Comparison of ENCODE assay signal across 8 mouse cellular contexts in genomic region chr10:5207905-5208641, GRCm38 (mm10).
A peak's percentile ranks its signal among the peaks of the same experiment; 100 is the strongest.
DNase-seq lines count a peak whose midpoint lies in the region; ATAC-seq and TF ChIP-seq lines count a peak whose summit lies in the region.

No protein-coding gene starts in this region.

- TF ChIP-seq CTCF in intestine, postnatal 0 days (IDR thresholded peaks at IDR 0.05; ENCODE audit: low read depth), result no peak
- no peak for TF ChIP-seq CTCF in gastrocnemius, adult 2 months (IDR thresholded peaks at IDR 0.05)

- peak overlapping the region; percentile 64 for H3K27ac ChIP-seq in intestine, embryonic 14.5 days (ENCODE audit: low read depth)
- H3K27ac ChIP-seq in intestine, postnatal 0 days (ENCODE audit: low read depth, low read length), result no peak overlapping the region
- H3K27ac ChIP-seq in gastrocnemius, adult 2 months, result peak overlapping the region; percentile 80

- ATAC-seq in intestine, embryonic 14.5 days (replicated peaks; ENCODE audit: low FRiP score, low TSS enrichment, low read depth), result 0 out of 2 replicates have a peak, but pooled peaks have one; percentile 27
- no peak for ATAC-seq in intestine, postnatal 0 days

- no peak overlapping the region for H3K4me2 ChIP-seq in intestine, embryonic 14.5 days (ENCODE audit: low read length)
- H3K4me2 ChIP-seq in intestine, postnatal 0 days (replicated peaks; ENCODE audit: low read depth), result no peak overlapping the region

- H3K36me3 ChIP-seq in intestine, embryonic 14.5 days (ENCODE audit: control insufficient read depth, insufficient read depth, low read length), result peaks cover 39% of the 10 kb centered on the region
- H3K36me3 ChIP-seq in intestine, postnatal 0 days (ENCODE audit: control insufficient read depth, insufficient read depth), result peaks cover 3% of the 10 kb centered on the region; the same call in 1 of the 2 replicates

- intact Hi-C loops in gastrocnemius, adult 2 months (cut with DNase I), result no loop called here

- WGBS in intestine, embryonic 14.5 days, result 19% methylated on average over 7 of the region's 7 CpGs
- 14% methylated on average over 7 of the region's 7 CpGs for WGBS in intestine, postnatal 0 days

- H3K4me1 ChIP-seq in intestine, embryonic 14.5 days (replicated peaks; ENCODE audit: control insufficient read depth, insufficient read depth, low read length), result 0 out of 2 replicates have a peak, but pooled peaks cover 4% of the 10 kb centered on the region
- H3K4me1 ChIP-seq in intestine, postnatal 0 days (replicated peaks; ENCODE audit: control insufficient read depth, insufficient read depth, low read length), result no peaks in the 10 kb centered on the region

- H3K9me3 ChIP-seq in intestine, embryonic 14.5 days (ENCODE audit: control insufficient read depth, low read length), result no peaks in the 10 kb centered on the region
- no peaks in the 10 kb centered on the region for H3K9me3 ChIP-seq in intestine, postnatal 0 days (ENCODE audit: control insufficient read depth)

- H3K9ac ChIP-seq in intestine, embryonic 14.5 days (ENCODE audit: low read length), result no peak overlapping the region
- H3K9ac ChIP-seq in intestine, postnatal 0 days (ENCODE audit: low read depth, low read length), result no peak overlapping the region

- no peak for DNase-seq in intestine, embryonic 14.5 days (ENCODE audit: low spot score)
- peak; percentile 69 for DNase-seq in gastrocnemius, adult 2 months
- peak; percentile 32 to 37 for DNase-seq in kidney, adult 8-10 months
- DNase-seq in lung, postnatal 25 days (ENCODE audit: low spot score), result peak; percentile 51
- no peak for DNase-seq in thymus, postnatal 4 days
- DNase-seq in layer of hippocampus, adult 9-10 months (ENCODE audit: low spot score), result no peak
- no peak for DNase-seq in cerebellum, postnatal 4 days (ENCODE audit: low spot score in 2 of 2)

- H3K27me3 ChIP-seq in intestine, embryonic 14.5 days (replicated peaks; ENCODE audit: control insufficient read depth, insufficient read depth, low read length), result no peaks in the 10 kb centered on the region
- H3K27me3 ChIP-seq in intestine, postnatal 0 days (replicated peaks; ENCODE audit: control insufficient read depth, insufficient read depth, low read length), result no peaks in the 10 kb centered on the region

- H3K4me3 ChIP-seq in intestine, embryonic 14.5 days (ENCODE audit: low read depth, low read length), result no peak overlapping the region
- no peak overlapping the region for H3K4me3 ChIP-seq in intestine, postnatal 0 days (ENCODE audit: low read depth, low read length)
- no peak overlapping the region for H3K4me3 ChIP-seq in gastrocnemius, adult 2 months

Comparison
In these comparisons a context has a peak if more than half of its experiments do, and no peak if none do; other contexts are left out.
1. DNase-seq: peak in gastrocnemius, adult 2 months (single experiment), kidney, adult 8-10 months (2 of 2) and lung, postnatal 25 days (single experiment); none in intestine, embryonic 14.5 days (single experiment), thymus, postnatal 4 days (single experiment), layer of hippocampus, adult 9-10 months (single experiment) and cerebellum, postnatal 4 days (0 of 2).